Mouse (Mus musculus) megakaryocyte, embryonic 14.5 days (primary cell): Measurements from ENCODE around the gene Bcl9l.

Experiments used
- FLI1 ChIP-seq: IDR thresholded peaks from 2 replicates; pipeline ENCODE4 v1.6.1; 2012; ENCODE audit warnings: low read length, inconsistent platforms, mixed read lengths
- GATA1 ChIP-seq: IDR thresholded peaks from 3 replicates; pipeline ENCODE4 v1.6.1; 2012; ENCODE audit warnings: mixed read lengths, low read length, inconsistent platforms, borderline replicate concordance

- TF ChIP-seq GATA1, result no peak
- TF ChIP-seq FLI1, result no peak
These were observed 3.5 kb upstream of the Bcl9l start for GRCm38 (mm10) chr9:44478959-44479605.
